ENCODE assay signal across 8 mouse cellular contexts in the genomic region with DNA sequence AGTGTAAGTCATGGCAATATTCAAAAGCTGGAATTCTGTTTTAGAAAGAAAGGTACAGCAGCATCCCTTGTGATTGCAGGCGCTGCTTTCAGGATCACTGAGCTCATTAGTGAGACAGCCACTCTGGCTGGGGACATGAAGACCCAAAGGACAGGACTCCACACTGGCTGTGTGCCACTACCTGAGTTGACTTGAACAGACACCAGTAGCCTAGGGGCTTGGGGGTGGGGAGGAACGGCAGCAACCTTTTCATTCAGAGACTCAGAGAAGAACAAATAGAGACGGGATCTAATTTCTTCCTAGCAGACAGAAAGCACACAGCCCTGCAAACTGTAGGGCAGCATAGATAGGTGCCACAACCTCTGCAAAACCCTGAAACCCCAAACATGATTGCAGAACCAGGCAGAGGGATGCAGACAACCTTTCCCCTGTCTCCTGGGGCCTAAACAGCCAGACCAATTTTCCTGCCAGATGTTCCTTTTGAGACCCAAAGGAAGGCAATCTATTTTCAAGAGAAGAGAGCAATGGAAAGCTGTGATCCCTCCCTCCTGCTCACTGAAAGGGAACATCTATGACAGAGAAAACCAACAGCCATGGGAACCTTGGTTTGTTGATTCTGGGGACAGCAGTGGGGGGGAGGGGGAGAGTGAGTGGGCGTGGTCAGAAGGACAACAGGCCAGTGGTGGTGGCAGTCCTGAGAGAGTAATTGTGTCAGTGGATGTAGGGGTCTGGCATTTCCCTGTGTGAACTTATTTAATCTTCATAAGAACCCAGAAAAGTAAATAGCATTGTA. TPM values are rescaled to one million over a fixed set of nuclear protein-coding genes. Genes with fewer than 3 reads are reported as not detected.
DNase-seq lines count a peak whose midpoint lies in the region; ATAC-seq and TF ChIP-seq lines count a peak whose summit lies in the region.
"Had no signal": no experiment of that assay in that cellular context is flagged by ENCODE, and none has a peak within 500 bp of the region (broad histone marks: within the 10 kb centered on the region; RNA-seq: fewer than 3 reads in every experiment).

No protein-coding gene starts in this region.

- H3K36me3 ChIP-seq in lung, embryonic 15.5 days = no peaks in the 10 kb centered on the region
- H3K36me3 ChIP-seq in embryonic facial prominence, embryonic 11.5 days (replicated peaks; ENCODE audit: control insufficient read depth, insufficient read depth, low read depth, low read length) = no peaks in the 10 kb centered on the region
- no peaks in the 10 kb centered on the region for H3K36me3 ChIP-seq in neural tube, embryonic 15.5 days
- H3K36me3 ChIP-seq: liver, embryonic 13.5 days had no signal

- H3K4me3 ChIP-seq in lung, embryonic 15.5 days = no peak overlapping the region
- no peak overlapping the region for H3K4me3 ChIP-seq in embryonic facial prominence, embryonic 11.5 days (ENCODE audit: low read depth, low read length)
- H3K4me3 ChIP-seq in neural tube, embryonic 15.5 days (replicated peaks) = no peak overlapping the region
- H3K4me3 ChIP-seq in lung, adult 2 months (replicated peaks; ENCODE audit: extremely low read depth, low read depth, low read length) = no peak overlapping the region
- H3K4me3 ChIP-seq: liver, embryonic 13.5 days had no signal

- no peaks in the 10 kb centered on the region for H3K27me3 ChIP-seq in lung, embryonic 15.5 days
- no peaks in the 10 kb centered on the region for H3K27me3 ChIP-seq in embryonic facial prominence, embryonic 11.5 days (ENCODE audit: control insufficient read depth, insufficient read depth, low read length)
- no peaks in the 10 kb centered on the region for H3K27me3 ChIP-seq in neural tube, embryonic 15.5 days (replicated peaks)
- H3K27me3 ChIP-seq: liver, embryonic 13.5 days had no signal

- H3K9ac ChIP-seq in lung, embryonic 15.5 days = no peak overlapping the region
- no peak overlapping the region for H3K9ac ChIP-seq in embryonic facial prominence, embryonic 11.5 days (replicated peaks; ENCODE audit: low read length)
- no peak overlapping the region for H3K9ac ChIP-seq in neural tube, embryonic 15.5 days (replicated peaks)
- H3K9ac ChIP-seq: liver, embryonic 13.5 days had no signal

- peak overlapping the region; percentile 76 for H3K27ac ChIP-seq in lung, embryonic 15.5 days
- H3K27ac ChIP-seq in embryonic facial prominence, embryonic 11.5 days (replicated peaks; ENCODE audit: low read depth, low read length) = no peak overlapping the region
- peak overlapping the region; percentile 78 for H3K27ac ChIP-seq in neural tube, embryonic 15.5 days (replicated peaks)
- H3K27ac ChIP-seq: liver, embryonic 13.5 days had no signal

- no peaks in the 10 kb centered on the region for H3K9me3 ChIP-seq in lung, embryonic 15.5 days
- no peaks in the 10 kb centered on the region for H3K9me3 ChIP-seq in embryonic facial prominence, embryonic 11.5 days (replicated peaks; ENCODE audit: control insufficient read depth, low read length)
- H3K9me3 ChIP-seq in neural tube, embryonic 15.5 days (replicated peaks) = no peaks in the 10 kb centered on the region
- H3K9me3 ChIP-seq: liver, embryonic 13.5 days had no signal

- no peak for DNase-seq in lung, adult 18-20 months
- DNase-seq in embryonic facial prominence, embryonic 11.5 days (ENCODE audit: low spot score) = peak; percentile 34
- peak; percentile 66 for DNase-seq in heart, postnatal 4 days
- DNase-seq in thymus, adult 18-20 months = no peak
- DNase-seq in lung, adult 2 months = no peak
- DNase-seq: liver, embryonic 13.5 days had no signal

- no peak for ATAC-seq in lung, embryonic 15.5 days (ENCODE audit: borderline replicate concordance, extremely low read depth, low FRiP score, low TSS enrichment)
- ATAC-seq in embryonic facial prominence, embryonic 11.5 days (replicated peaks; ENCODE audit: insufficient number of reproducible peaks, low FRiP score, low TSS enrichment, low read depth) = no peak; the same call in 1 of the 2 replicates
- peak; percentile 42; the same call in 1 of the 2 replicates for ATAC-seq in neural tube, embryonic 15.5 days (ENCODE audit: low FRiP score)

- no peak overlapping the region for H3K4me2 ChIP-seq in lung, embryonic 15.5 days
- no peak overlapping the region for H3K4me2 ChIP-seq in embryonic facial prominence, embryonic 11.5 days (ENCODE audit: low read depth, low read length)
- no peak overlapping the region for H3K4me2 ChIP-seq in neural tube, embryonic 15.5 days
- H3K4me2 ChIP-seq: liver, embryonic 13.5 days had no signal

- no peak for TF ChIP-seq CTCF in lung, adult 2 months (IDR thresholded peaks at IDR 0.05; ENCODE audit: insufficient read depth, low read length)

- 25% methylated on average over 4 of the region's 4 CpGs for WGBS in lung, embryonic 15.5 days
- WGBS in embryonic facial prominence, embryonic 11.5 days = 17% methylated on average over 4 of the region's 4 CpGs
- 16% methylated on average over 4 of the region's 4 CpGs for WGBS in neural tube, embryonic 15.5 days
- 62% methylated on average over 4 of the region's 4 CpGs for WGBS in lung, adult 2 months

- H3K4me1 ChIP-seq in lung, embryonic 15.5 days = peaks cover 45% of the 10 kb centered on the region
- H3K4me1 ChIP-seq in embryonic facial prominence, embryonic 11.5 days (ENCODE audit: control insufficient read depth, insufficient read depth, low read length) = peaks cover 6% of the 10 kb centered on the region
- peaks cover 21% of the 10 kb centered on the region for H3K4me1 ChIP-seq in neural tube, embryonic 15.5 days
- H3K4me1 ChIP-seq in lung, adult 2 months (ENCODE audit: control insufficient read depth, insufficient read depth, low read length) = 0 out of 2 replicates have a peak, but pooled peaks cover 3% of the 10 kb centered on the region

- no peak for TF ChIP-seq POLR2A in lung, adult 2 months (IDR thresholded peaks at IDR 0.05; ENCODE audit: borderline replicate concordance, extremely low read depth, low read depth, low read length)

RNA-seq across cellular contexts. Expression of a gene that starts 57.2 kb away (rescaled TPM):
- polyA plus RNA-seq in lung, embryonic 15.5 days (2015; fragmentation: Nextera tagmentation; extraction: Ambion mirVana) = 83.4 and 84.3 TPM in 2 replicates
- polyA plus RNA-seq in embryonic facial prominence, embryonic 11.5 days (2014; fragmentation: Nextera tagmentation; extraction: Ambion mirVana) = 4.3 and 4.7 TPM in 2 replicates
- total RNA-seq in heart, postnatal 4 days (2021) = 100 to 1,000 TPM in 1 of 2 experiments, 10 to 100 TPM in 1; 80.2 to 102 TPM
- polyA plus RNA-seq in neural tube, embryonic 15.5 days (2015; fragmentation: Nextera tagmentation; extraction: Ambion mirVana) = 21.9 and 24.6 TPM in 2 replicates
- polyA plus RNA-seq in lung, adult 2 months (2012; rRNA removed) = 5.4 and 9.8 TPM in 2 replicates

Comparison
In these comparisons a context has a peak if more than half of its experiments do, and no peak if none do; other contexts are left out.
1. DNase-seq: peak in embryonic facial prominence, embryonic 11.5 days (single experiment) and heart, postnatal 4 days (single experiment); none in lung, adult 18-20 months (0 of 2), thymus, adult 18-20 months (0 of 2) and lung, adult 2 months (single experiment).